Mouse (Mus musculus): ENCODE data around the gene Slc25a47. TPM values are rescaled to one million over a fixed set of nuclear protein-coding genes. Genes with fewer than 3 reads are reported as not detected.

The Slc25a47 gene
- polyA plus RNA-seq (2015; fragmentation: Nextera tagmentation; extraction: Ambion mirVana), result 14.4 and 14.7 TPM in 2 replicates

DNA sequence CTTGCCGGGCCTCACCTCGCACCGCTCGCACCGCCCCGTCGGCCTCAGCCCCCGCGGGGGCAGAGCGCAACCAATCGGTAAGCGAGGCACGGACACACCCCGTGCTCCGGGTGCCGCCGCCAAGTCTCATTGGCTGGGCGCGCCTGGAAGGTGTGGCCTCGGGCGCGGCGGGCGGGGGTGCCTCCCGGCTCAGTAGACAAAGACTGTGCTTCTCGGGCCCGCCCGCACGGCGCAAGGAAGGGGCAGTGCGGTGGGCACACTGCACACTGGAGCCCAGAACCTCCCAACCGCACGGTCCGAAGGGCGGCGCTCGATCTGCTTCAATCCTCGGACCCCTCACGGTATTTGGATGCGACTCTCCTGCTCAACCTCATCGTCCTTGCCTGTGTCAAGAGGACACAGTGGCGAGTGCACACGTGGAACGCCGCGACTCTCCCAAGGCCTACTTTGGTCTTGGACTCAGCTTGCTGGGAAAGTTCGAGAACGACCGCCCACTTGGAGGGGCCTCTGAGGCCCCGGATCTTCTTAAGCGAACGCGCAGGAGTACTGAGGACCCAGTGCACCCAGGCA lies at the start of gene Slc25a47, which contains the start of gene Slc25a29:
TSS of gene Slc25a47 (plus strand) at position 207 of the 570 bp plus-strand sequence.
TSS of gene Slc25a29 (minus strand) at position 44 of the 570 bp plus-strand sequence.
- Histone ChIP-seq H3K4me1 (peaks cover 70% of the 10 kb centered on the region), H3K9me3 (no peaks in the 10 kb centered on the region), H3K9ac (replicated peaks) (peak within 1 kb of the TSS; percentile 80), H3K4me2 (replicated peaks) (peak within 1 kb of the TSS; percentile 93), H3K36me3 (no peaks in the 10 kb centered on the region; the same call in 1 of the 2 replicates), H3K27ac (replicated peaks) (peak within 1 kb of the TSS; percentile 86), H3K27me3 (no peaks in the 10 kb centered on the region), H3K4me3 (peak within 1 kb of the TSS; percentile 91)
- under 1% methylated on average over 53 of the region's 53 CpGs for WGBS
- peak; percentile 98 for ATAC-seq (replicated peaks)

- no peaks in the 10 kb centered on the region for H3K27me3 ChIP-seq
- peaks cover 19% of the 10 kb centered on the region for H3K4me1 ChIP-seq
- no peak overlapping the region for H3K9ac ChIP-seq (replicated peaks)
- WGBS, result 94% methylated on average over 2 of the region's 2 CpGs
- H3K27ac ChIP-seq (replicated peaks), result no peak overlapping the region
- no peaks in the 10 kb centered on the region for H3K9me3 ChIP-seq
- no peak overlapping the region for H3K4me3 ChIP-seq
- no peak for ATAC-seq (replicated peaks)
- H3K4me2 ChIP-seq (replicated peaks), result no peak overlapping the region
- H3K36me3 ChIP-seq, result 0 out of 2 replicates have a peak, but pooled peaks cover 3% of the 10 kb centered on the region
Measured at GRCm38 (mm10) chr12:108787329-108787728, 48.5 kb upstream of the Slc25a47 start.

DNA sequence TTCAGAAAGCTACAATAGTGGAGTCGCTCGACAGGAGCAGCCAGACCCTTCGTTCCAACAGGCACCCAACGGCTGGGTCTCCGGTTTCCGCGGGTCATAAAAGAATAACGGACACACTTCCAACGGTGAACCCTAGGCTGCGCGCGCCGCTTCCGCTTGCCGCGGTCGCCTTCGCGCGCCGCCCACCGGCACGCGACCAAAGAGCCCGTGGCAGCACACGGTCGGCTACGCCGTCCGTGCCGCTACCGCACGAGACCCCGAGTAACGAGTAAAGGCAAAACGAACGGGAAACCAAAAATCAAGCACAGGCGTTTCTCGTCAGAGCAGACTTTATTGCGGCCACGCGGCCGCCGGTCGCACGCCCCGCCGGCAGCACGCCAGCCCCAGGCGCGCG lies 43.7 kb upstream of the Slc25a47 start:
- 1% methylated on average over 52 of the region's 52 CpGs for WGBS
- H3K9ac ChIP-seq (replicated peaks), result peak overlapping the region; percentile 69
- H3K4me1 ChIP-seq, result peaks cover 43% of the 10 kb centered on the region
- peak; percentile 41 for ATAC-seq (replicated peaks)
- H3K27ac ChIP-seq (replicated peaks), result peak overlapping the region; percentile 99
- H3K4me2 ChIP-seq (replicated peaks), result peak overlapping the region; percentile 57
- H3K36me3 ChIP-seq, result no peaks in the 10 kb centered on the region
- no peaks in the 10 kb centered on the region for H3K9me3 ChIP-seq
- peak overlapping the region; percentile 97 for H3K4me3 ChIP-seq
- H3K27me3 ChIP-seq, result no peaks in the 10 kb centered on the region

- peaks cover 45% of the 10 kb centered on the region for H3K4me1 ChIP-seq
- H3K27ac ChIP-seq (replicated peaks), result peak within 1 kb of the TSS; percentile 99
- under 1% methylated on average over 94 of the region's 127 CpGs for WGBS
- no peaks in the 10 kb centered on the region for H3K36me3 ChIP-seq
- peak; percentile 94 for ATAC-seq (replicated peaks)
- peak within 1 kb of the TSS; percentile 57 for H3K4me2 ChIP-seq (replicated peaks)
- no peaks in the 10 kb centered on the region for H3K9me3 ChIP-seq
- peak within 1 kb of the TSS; percentile 97 for H3K4me3 ChIP-seq
- H3K9ac ChIP-seq (replicated peaks), result peak within 1 kb of the TSS; percentile 91
- H3K27me3 ChIP-seq, result no peaks in the 10 kb centered on the region
Measured at GRCm38 (mm10) chr12:108792546-108793452, 43.0 kb upstream of the Slc25a47 start, which contains the start of gene Yy1. Gene Yy1 (plus strand): TSS chr12:108792973.

- no peak; the same call in 1 of the 2 replicates for ATAC-seq (replicated peaks)
- peak overlapping the region; percentile 97 for H3K4me3 ChIP-seq
- peak overlapping the region; percentile 41 for H3K4me2 ChIP-seq (replicated peaks)
- no peaks in the 10 kb centered on the region for H3K9me3 ChIP-seq
- no peaks in the 10 kb centered on the region for H3K27me3 ChIP-seq
- peak overlapping the region; percentile 91 for H3K9ac ChIP-seq (replicated peaks)
- WGBS, result under 1% methylated on average over 70 of the region's 71 CpGs
- H3K36me3 ChIP-seq, result no peaks in the 10 kb centered on the region
- H3K4me1 ChIP-seq, result peaks cover 45% of the 10 kb centered on the region
- H3K27ac ChIP-seq (replicated peaks), result peak overlapping the region; percentile 99
Measured at GRCm38 (mm10) chr12:108793453-108793941, 42.3 kb upstream of the Slc25a47 start.

DNA sequence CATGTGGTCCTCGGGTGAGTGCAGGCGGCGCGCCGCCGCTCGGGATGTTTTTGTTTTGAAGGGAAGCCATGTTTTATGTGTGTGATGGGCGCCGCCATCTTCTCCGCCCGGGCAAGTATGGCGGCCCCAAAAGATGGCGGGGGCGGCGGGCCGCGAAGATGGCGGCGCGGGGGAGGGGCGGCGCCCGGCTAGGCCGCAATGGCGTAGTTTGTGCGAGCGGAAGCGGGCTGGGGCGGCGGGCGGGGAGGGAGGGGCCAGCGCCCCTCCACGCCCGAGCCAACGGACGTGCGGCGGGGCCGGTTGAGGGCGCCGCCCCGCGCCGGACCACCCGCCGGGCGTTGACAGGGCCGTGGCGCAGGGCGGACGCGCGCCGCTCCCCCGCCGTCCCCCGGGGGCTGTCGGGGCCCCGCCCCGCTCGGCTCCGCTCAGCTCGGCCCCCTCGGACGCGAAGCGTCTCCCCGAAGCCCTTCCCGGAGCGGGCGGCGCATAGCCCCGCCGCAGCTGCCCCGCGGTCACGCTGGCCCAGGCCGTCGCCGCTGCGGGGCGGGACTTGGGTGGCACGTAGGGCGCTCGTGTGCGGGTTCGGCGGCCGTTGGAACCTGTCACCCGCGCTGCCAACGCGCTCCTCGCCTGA lies 41.7 kb upstream of the Slc25a47 start:
- Histone ChIP-seq H3K27me3 (no peaks in the 10 kb centered on the region), H3K4me2 (replicated peaks) (peak overlapping the region; percentile 79), H3K27ac (replicated peaks) (peak overlapping the region; percentile 99), H3K4me3 (peak overlapping the region; percentile 97), H3K4me1 (peaks cover 50% of the 10 kb centered on the region), H3K9me3 (no peaks in the 10 kb centered on the region), H3K36me3 (no peaks in the 10 kb centered on the region), H3K9ac (replicated peaks) (peak overlapping the region; percentile 91)
- WGBS, result under 1% methylated on average over 58 of the region's 94 CpGs
- ATAC-seq (replicated peaks), result peak; percentile 74

- H3K9ac ChIP-seq (replicated peaks), result peak overlapping the region; percentile 91
- no peaks in the 10 kb centered on the region for H3K36me3 ChIP-seq
- no peaks in the 10 kb centered on the region for H3K9me3 ChIP-seq
- peak overlapping the region; percentile 97 for H3K4me3 ChIP-seq
- no peaks in the 10 kb centered on the region for H3K27me3 ChIP-seq
- peak overlapping the region; percentile 79 for H3K4me2 ChIP-seq (replicated peaks)
- no peak for ATAC-seq (replicated peaks)
- WGBS, result 13% methylated on average over 9 of the region's 9 CpGs
- H3K27ac ChIP-seq (replicated peaks), result peak overlapping the region; percentile 99
- H3K4me1 ChIP-seq, result peaks cover 52% of the 10 kb centered on the region
Measured at GRCm38 (mm10) chr12:108794979-108795537, 40.8 kb upstream of the Slc25a47 start.

DNA sequence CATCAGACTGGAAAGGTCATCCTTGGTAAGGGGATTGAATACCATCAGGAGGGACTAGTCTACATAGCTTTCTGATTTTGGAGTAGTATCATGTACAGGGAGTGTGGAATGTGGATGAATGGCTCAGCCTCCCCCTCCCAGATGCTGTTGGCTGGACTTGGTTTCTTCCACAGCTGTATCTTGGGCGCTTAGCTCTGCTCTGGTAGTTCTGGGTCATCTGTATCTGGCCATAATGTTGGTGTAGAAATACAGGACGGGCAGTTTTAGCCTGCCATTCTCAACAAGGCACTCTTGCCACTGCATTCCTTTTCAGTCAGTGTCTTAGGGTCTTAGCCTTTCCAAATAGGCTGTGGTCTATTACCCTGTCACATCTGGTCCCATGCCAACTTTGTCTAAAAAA lies 34.2 kb upstream of the Slc25a47 start:
- WGBS, result 73% methylated on average over 2 of the region's 2 CpGs
- H3K27ac ChIP-seq (replicated peaks), result no peak overlapping the region
- no peaks in the 10 kb centered on the region; the same call in 1 of the 2 replicates for H3K36me3 ChIP-seq
- no peaks in the 10 kb centered on the region for H3K9me3 ChIP-seq
- H3K4me2 ChIP-seq (replicated peaks), result no peak overlapping the region
- H3K4me3 ChIP-seq, result no peak overlapping the region
- peaks cover 39% of the 10 kb centered on the region for H3K4me1 ChIP-seq
- ATAC-seq (replicated peaks), result no peak
- no peak overlapping the region for H3K9ac ChIP-seq (replicated peaks)
- no peaks in the 10 kb centered on the region for H3K27me3 ChIP-seq

DNA sequence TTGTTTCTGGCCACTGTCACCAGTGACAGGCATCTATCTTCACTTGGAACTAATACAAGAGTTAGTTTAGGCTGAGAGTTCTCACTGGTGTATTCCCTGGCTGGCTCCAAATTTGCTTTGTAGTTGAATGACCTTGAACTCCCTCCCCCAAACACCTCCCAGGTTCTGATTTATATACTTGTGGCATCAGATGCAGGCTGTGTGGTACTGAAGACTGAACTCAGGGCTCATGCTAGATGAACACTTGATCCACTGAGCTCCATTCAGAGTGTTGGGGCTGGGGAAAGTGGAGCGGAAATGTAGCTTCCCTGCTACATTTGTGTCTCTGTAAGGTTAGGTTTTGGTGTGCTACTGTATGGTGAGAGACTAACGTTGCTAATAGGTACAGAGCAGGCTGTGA lies 31.5 kb upstream of the Slc25a47 start:
- ATAC-seq (replicated peaks), result no peak
- no peaks in the 10 kb centered on the region for H3K27me3 ChIP-seq
- no peak overlapping the region for H3K4me2 ChIP-seq (replicated peaks)
- 91% methylated on average over 2 of the region's 2 CpGs for WGBS
- H3K36me3 ChIP-seq, result no peaks in the 10 kb centered on the region; the same call in 1 of the 2 replicates
- peaks cover 26% of the 10 kb centered on the region for H3K4me1 ChIP-seq
- no peak overlapping the region for H3K27ac ChIP-seq (replicated peaks)
- no peak overlapping the region for H3K9ac ChIP-seq (replicated peaks)
- H3K4me3 ChIP-seq, result no peak overlapping the region
- H3K9me3 ChIP-seq, result no peaks in the 10 kb centered on the region

- 88% methylated on average over 2 of the region's 2 CpGs for WGBS
- H3K9me3 ChIP-seq, result no peaks in the 10 kb centered on the region
- H3K9ac ChIP-seq (replicated peaks), result no peak overlapping the region
Measured at GRCm38 (mm10) chr12:108808465-108808864, 27.4 kb upstream of the Slc25a47 start.

GRCm38 (mm10) chr12:108809771-108810170 lies 26.1 kb upstream of the Slc25a47 start:
- H3K36me3 ChIP-seq, result peaks cover 7% of the 10 kb centered on the region
- H3K4me2 ChIP-seq (replicated peaks), result no peak overlapping the region
- WGBS, result 92% methylated on average over 1 of the region's 1 CpGs
- ATAC-seq (replicated peaks), result no peak
- no peak overlapping the region for H3K9ac ChIP-seq (replicated peaks)
- H3K27me3 ChIP-seq, result no peaks in the 10 kb centered on the region
- H3K9me3 ChIP-seq, result no peaks in the 10 kb centered on the region
- no peak overlapping the region for H3K27ac ChIP-seq (replicated peaks)
- peaks cover 11% of the 10 kb centered on the region for H3K4me1 ChIP-seq
- no peak overlapping the region for H3K4me3 ChIP-seq

More at GRCm38 (mm10) chr12:108808465-108808864, 27.4 kb upstream of the Slc25a47 start:
- no peak overlapping the region for H3K4me2 ChIP-seq (replicated peaks)
- no peak for ATAC-seq (replicated peaks)
- H3K36me3 ChIP-seq, result peaks cover 1% of the 10 kb centered on the region
- no peaks in the 10 kb centered on the region for H3K27me3 ChIP-seq
- no peak overlapping the region for H3K4me3 ChIP-seq
- H3K4me1 ChIP-seq, result peaks cover 12% of the 10 kb centered on the region
- H3K27ac ChIP-seq (replicated peaks), result no peak overlapping the region

Measured in forebrain, embryonic 15.5 days (tissue).